Mouse (Mus musculus): Measurements from ENCODE around the gene Aebp1.
"Not testable (repeated sequence)": the region's sequence is repeated elsewhere in the genome, so short reads cannot be mapped to it uniquely, and the experiment has no call there.

The Aebp1 gene

DNA sequence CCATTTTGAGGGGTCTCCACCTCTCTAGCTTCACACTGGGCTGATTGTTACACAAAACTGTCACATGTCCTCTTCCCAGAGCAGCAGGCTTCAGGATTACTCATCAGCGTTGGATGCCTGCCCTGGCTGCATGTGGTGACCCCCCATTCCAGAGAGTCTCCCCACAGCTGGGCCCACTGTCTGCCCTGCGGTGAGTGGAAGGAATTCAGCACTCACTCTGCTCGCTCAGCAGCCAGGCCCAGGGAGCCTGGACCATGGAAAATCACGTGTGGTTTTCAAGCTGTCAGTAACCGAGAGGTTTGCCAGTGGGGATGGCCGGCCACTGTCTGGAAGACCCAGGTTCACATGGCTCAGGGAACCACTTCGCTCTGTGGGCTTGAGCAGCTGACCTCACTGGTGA is 5.8 kb upstream of the Aebp1 start:
- peak in 1 of 2 experiments; percentile 48 for DNase-seq (ENCODE audit: low spot score in 2 of 2)

DNA sequence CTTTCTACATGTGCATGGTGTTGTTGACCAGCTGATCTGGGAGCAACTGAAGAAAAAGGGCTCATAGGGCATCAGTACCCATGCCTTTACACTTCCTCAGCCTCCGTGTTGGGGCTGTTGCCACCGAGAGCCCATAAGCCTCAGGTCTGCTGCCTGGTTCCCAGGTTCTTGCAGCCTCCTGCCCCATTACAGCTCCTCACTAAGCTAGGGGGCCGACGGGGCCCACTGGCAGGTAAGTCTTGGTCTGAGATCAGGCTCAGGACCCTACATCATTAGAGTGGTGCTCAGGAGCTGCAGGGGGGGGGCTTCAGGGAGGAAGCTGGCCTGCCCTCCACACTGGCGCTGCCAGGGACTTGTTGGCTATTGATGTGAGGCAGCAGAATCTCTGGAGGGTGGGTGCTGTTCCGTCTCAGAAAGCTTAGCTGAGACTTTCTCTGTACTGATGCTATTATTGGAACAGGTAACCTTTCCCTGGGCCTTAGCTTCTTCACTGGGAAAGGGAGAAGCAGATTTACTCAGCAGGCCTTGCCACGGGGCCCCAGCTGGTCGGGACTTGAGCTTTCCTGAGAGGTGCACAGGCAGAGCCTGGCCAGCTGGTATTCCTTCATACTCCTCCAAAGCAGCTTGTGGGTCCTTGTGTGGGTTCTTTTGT is 5.1 kb upstream of the Aebp1 start:
- DNase-seq (ENCODE audit: low spot score in 2 of 2): no peak

DNA sequence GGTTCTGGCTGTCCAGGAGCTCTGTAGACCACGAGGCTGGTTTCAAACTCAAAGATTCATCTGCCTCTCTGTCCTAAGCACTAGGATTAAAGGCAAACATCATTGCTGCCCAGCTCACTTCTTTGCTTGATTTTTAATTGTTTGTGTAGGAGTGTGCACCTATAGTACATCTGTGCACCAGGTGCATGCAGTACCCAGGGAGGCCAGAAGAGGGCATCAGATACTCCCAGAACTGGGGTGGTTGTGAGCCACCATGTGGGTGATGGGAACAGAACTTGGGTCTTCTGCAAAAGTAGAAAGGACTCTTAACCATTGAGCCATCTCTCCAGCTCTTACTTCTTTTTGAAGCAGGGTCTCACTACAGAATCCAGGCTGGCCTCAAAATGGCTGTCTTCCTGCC is 3.0 kb upstream of the Aebp1 start:
- no peak for DNase-seq (ENCODE audit: low spot score in 2 of 2)

DNA sequence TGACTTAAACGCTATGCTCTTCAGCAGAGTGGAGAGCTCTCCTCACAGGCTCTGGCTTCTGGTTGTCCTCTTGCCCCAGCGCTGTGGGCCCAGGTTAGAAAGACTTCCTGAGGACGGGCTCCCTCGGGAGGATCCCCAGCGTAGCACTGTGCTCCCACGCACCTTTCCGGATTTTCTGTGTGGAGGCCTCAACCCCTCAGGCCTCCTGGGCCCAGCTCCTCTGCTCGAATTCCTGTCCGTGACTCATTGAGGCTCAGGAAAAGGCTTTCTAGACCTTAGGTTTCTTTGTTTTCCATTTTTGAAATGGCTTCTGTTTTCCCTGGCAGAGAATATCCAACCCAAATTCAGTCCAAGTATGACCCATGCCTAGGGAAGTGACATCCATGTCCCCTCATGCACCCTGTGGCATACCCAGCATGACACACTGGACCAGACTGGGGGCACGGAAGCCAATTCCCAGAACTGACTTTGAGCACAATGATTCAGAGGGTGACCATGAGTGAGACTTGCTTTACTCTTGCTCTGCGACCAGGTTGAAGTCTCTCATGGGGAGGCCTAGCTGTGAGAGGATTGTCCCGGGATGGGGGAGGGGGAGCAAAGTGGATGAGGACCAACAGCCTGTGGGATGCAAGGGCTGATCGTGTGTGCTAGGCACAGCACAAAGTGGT is 1.7 kb upstream of the Aebp1 start:
- no peak for DNase-seq (ENCODE audit: low spot score in 2 of 2)

DNA sequence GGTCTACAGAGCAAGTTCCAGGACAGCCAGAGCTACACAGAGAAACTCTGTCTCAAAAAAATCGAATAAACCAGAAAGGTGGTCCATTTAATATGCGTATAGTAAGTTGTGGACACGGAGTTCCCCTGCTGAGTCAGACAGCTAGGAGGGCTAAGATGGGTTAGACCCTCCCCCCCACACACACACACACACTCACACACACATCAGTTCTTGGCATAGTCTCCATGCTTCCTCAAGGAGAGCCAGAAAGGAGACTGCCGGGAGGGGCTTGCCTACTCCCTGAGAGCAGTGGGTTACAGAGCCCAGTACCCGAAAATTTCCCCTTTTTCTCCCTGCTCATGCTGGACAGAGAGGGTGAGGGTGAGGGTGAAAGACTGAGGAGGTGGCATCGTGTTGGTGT is 1.1 kb upstream of the Aebp1 start:
- no peak for DNase-seq (ENCODE audit: low spot score in 2 of 2)

DNA sequence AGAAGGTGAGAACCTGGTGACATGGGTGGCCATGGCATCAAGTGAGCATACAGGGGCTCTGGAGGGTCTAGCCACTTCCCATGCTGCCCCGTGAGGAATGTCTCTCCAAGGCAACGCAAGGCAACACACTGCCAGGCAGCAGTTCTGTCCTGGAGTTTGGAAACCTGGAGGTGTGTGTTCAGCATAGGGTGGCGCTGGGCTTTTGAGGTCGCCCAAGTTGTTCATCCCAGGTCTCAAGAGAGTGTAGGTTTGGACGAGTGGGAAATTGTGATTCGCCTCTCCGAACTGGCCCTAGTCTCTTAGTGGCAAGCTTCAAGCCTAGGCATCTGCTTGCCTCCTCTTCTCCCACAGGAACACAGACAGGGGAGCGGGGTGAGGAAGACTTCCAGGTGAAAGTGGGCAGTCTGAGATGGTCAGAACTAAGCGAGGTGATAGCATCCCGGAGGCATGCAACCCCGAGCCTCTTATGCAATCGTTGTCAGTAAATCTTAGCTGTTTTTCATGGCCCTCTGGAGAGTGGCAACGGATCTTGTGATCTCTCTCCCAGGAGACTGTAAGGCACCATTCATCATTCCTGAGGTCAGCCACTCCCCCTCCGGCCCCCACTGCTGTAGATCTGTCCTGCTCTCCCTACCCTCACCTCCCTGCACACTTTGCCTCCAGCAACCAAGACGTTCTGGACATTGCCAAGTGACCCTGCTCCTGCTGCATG is 803 bp downstream of the Aebp1 start:
- DNase-seq (ENCODE audit: low spot score in 2 of 2): no peak

DNA sequence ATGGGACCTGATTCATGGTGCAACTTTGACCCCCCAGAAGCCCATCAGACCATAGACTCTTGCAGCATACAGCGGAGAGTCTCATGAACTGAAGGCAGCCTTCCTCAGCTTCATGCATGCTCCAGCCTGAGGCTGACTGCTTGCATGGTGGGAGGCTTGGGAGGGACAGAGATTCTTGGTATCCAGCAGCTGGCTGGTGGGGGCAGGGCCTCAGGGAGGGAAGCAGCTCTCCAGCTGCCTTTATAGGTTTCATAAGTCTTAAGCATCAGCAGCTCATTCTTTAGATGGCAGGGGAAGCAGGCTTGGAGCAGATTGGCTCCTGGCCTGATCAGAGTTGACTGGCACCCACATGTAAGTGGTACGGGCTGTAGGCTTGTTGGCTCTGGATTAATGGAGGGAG is 5.4 kb downstream of the Aebp1 start:
- no peak for DNase-seq (ENCODE audit: low spot score in 2 of 2)

DNA sequence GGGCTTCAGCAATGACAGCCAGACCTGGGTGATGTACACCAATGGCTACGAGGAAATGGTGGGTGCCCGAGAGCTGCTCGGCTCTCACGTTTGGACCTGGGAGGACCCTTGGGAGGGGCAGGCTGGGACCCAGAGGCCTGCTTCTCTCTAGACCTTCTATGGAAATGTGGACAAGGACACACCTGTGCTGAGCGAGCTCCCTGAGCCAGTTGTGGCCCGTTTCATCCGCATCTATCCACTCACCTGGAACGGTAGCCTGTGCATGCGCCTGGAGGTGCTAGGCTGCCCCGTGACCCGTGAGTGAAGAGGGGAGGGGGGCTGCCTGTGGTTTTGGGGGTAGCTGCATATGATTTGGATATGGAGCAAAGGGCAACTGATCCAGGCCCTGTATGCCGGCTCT is 6.6 kb downstream of the Aebp1 start:
- DNase-seq (ENCODE audit: low spot score in 2 of 2): no peak

DNA sequence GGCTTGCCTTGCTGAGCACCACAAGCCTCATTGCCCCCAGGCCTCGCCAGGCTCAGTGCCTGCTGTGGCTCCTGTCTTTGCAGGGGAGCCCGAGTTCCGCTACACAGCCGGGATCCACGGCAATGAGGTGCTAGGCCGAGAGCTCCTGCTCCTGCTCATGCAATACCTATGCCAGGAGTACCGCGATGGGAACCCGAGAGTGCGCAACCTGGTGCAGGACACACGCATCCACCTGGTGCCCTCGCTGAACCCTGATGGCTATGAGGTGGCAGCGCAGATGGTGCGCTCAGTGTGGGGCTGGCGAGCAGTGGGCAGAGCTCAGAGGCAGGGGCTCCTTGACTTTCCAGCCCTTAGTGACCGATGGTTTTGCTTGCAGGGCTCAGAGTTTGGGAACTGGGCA is 7.6 kb downstream of the Aebp1 start:
- no peak for DNase-seq (ENCODE audit: low spot score in 2 of 2)

DNA sequence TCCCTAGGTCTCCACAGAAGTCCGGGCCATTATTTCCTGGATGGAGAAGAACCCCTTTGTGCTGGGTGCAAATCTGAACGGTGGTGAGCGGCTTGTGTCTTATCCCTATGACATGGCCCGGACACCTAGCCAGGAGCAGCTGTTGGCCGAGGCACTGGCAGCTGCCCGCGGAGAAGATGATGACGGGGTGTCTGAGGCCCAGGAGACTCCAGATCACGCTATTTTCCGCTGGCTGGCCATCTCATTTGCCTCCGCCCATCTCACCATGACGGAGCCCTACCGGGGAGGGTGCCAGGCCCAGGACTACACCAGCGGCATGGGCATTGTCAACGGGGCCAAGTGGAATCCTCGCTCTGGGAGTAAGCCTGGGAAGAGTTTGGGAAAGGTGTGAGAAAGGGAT is 8.3 kb downstream of the Aebp1 start:
- DNase-seq (ENCODE audit: low spot score in 2 of 2): no peak

DNA sequence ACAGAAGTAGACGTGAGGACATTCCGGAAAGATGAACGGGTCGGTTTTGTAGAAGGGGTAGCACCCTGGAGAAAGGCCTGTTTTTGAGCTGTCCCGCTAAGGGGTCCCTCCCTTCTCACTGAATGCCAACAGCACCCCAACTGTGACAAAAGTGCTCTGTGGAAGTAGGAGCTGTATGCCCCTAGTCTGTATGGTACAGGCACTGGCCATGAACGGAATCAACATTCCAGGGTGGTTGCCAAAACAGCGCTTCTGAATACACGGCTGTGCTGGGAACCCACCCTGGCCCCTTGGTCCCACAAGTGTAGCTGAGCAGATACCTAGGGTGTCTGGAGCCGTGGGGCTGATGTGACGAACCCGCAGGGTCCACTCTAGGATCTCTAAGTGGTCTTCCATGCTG is 11.0 kb downstream of the Aebp1 start:
- no peak for DNase-seq (ENCODE audit: low spot score in 2 of 2)

DNA sequence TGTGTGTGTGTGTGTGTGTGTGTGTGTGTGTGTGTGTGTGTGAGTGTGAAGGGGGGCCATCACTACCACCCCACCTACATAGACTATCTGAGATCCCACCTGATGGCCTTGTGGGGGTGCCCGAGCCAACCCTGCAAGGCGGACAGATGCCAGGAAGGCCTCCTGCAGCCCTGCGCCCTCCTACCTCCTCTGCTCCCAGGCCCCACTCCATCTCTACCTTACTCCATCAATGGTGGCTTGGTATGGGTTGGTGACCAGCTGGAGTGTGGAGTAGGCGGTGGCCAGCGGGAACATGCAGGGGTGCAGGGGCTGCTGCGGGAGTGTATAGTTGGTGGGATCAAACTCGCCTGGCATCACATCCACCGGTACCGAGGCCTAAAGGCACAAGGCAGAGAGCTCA is 11.4 kb downstream of the Aebp1 start:
- no peak for DNase-seq (ENCODE audit: low spot score in 2 of 2)

DNA sequence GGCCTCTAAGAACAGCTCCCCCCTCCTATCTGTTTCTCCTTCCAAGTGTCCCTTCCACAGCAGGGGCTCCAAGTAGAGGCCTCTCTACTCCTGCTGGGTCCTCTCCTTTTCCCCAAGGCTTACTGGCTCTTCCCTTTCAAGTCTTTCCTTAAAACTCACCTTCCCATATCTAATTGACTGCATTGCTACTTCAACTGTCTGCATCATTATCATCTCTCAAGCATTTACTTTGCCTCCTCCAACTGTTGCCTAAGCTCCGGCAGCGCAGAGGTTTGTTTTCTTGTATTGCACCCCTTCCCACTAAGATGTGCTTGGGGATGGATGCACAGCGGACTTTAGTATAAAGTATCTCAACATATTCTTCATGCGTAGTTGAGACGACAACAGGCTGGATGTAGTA is 15.7 kb downstream of the Aebp1 start:
- DNase-seq (ENCODE audit: low spot score in 2 of 2): no peak

DNA sequence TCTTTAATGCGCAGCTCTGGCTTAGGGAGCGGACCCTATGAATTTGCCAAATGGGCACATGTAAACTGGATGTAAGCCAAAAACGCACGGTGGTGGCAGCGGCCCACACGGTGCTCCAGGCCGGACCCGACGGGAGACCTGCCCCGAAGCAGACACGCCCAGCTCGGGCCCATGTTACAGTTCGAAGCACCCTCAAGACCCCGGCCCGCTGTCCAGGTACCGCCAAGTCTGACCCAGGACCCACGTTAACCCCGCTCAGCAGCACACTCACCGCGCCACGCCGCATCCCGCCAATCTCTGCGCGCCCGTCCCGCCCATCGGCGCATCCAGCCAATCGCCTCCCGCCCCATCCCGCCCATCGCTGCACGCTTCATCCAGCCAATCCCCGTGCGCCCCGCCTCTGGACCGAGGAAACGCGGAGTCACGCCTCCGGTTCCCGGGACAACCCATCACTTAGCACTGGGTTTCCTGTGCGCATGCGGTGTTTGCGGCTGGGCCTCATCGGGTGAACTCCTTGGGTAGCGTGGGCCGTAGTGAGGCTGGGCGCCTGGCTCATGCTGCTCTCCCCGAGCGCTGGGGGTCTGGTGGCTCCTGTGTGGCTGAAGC is 16.3 kb downstream of the Aebp1 start, which contains the start of gene Pold2:
Gene Pold2 (minus strand): TSS at position 372 of the 606 bp plus-strand sequence.
- DNase-seq (ENCODE audit: low spot score in 2 of 2): peak; percentile 95 to 96

DNA sequence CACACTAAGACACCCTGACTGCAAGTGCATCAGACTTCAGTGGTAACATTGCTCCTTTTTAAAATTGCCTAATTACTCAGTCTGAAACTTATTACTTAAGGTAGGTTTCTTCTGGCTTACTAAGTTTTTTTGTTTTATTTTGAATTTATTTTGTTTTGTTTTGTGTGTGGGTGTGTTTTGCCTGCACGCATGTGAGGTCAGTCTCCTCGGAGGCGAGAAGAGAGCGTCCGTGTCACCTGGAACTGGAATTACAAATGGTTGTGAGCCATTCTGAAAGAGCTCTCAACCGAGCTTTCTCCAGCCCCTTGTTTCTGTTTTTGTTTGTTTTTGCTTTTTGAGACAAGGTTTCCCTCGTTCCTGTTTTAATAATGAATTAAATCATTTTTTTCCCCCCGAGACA is 16.9 kb downstream of the Aebp1 start:
- DNase-seq (ENCODE audit: low spot score in 2 of 2): no peak

DNA sequence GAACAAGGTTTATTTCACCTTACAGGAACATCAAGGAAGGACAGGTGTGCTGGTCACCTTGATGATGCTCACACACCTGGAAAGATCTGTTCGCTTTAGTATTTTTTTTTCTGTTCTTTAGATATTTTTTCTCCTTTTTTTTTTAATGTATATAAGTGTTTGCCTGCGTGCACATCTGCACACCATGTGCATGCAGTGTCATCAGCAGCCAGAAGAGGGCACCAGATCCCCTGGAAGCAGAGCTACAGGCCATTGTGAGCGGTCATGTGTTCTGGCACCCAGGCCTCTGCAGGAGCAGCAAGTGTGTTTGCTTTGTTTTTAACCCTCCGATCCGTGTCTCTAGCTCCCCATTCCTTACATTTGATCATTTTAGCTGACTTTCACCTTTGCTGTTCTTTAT is 18.2 kb downstream of the Aebp1 start:
- peak; percentile 61 to 81 for DNase-seq (ENCODE audit: low spot score in 2 of 2)

DNA sequence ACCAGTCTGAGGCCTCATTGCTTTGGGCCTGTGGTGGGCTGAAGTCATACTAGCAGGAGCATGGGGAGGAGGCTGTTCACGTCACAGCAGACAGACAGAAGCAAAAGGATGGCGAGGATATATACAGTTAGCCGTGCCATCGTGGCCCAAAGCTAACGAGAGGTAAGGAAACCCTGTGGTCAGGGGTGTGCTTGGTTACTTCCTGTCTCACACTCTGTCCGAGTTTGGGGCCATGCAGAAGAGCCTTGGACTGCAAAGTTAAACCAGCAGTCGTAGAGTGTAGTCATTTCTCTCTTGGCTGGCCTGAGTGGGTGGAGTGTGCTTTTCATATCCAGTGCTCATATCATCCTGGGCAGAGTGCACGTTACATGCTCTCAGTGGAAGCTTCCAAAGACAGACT is 20.8 kb downstream of the Aebp1 start:
- DNase-seq (ENCODE audit: low spot score in 2 of 2): no peak

DNA sequence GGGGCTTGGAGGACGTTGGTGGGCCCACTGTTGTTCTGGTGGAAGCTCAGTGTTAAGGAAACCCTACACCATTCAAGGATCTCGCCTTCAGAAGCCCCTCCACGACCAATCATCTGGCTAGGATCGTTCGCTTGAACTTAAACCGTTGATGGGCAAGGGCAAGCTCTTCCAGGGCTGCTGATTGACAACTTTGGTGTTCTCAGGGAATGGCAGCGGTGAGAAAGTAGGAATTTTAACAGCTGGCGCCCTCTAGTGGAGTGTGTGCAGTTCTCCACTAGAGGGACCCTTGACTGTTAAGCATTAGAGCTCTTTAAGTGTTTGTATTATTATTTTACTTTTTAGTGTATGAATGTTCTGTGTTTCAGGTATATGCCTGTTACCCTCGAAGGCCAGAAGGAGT is 24.4 kb downstream of the Aebp1 start:
- DNase-seq (ENCODE audit: low spot score in 2 of 2): peak in 1 of 2 experiments; percentile 62

DNA sequence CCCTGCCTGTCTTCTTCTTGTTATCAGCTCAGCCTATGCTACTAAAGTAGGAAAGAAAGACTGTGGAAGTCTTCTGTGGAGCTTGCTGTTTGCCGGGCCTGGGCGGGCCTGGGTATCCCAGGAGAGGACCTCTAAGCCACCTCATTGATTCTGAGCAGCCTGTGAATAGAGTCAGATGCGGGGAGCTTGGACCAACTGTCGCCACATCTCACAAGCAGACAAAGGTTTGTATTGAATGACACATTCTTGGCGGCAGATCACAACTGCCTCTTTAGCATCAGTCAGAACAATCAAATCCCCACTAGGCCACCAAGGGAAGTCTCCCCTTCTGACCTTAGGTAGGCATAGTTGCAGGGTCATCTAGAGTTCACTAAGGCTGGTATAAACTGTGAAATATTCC is 25.5 kb downstream of the Aebp1 start:
- DNase-seq (ENCODE audit: low spot score in 2 of 2): no peak

DNA sequence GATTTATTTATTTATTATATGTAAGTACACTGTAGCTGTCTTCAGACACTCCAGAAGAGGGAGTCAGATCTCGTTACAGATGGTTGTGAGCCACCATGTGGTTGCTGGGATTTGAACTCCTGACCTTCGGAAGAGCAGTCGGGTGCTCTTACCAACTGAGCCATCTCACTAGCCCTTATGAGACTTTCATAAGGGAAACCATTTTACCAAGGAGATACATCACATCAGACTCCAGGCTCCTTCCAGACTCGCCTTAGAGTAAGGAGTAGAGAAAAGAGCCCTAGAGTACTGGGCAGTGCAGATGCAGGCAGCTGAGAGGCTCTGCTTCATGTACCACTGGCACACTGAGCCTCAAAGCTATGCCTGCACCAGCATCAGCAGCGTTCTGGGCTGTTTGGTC is 26.8 kb downstream of the Aebp1 start:
- not testable (repeated sequence) for DNase-seq (ENCODE audit: low spot score in 2 of 2)

DNA sequence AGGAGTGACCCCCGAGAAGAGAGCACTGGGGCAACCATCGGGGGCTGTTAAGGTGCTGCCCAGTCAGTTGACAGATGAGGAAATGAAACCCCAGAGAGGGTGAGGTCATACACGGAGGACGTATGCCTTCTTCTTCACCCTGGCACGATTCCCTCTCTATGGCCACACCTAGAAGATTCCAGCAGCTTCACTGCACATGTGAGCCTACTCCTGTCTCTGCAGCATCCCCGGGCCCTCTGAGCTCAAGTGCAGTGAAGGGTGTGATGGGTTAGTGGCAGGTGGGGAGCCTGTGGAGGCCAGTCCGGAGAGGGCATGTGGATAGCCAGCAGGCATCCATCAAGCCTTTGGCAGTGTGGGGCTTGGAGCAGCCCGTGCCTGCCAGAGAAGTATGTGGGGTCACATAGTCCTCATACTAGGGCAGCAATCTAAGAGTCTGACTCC is 30.4 kb downstream of the Aebp1 start:
- peak in 1 of 2 experiments; percentile 17 for DNase-seq (ENCODE audit: low spot score in 2 of 2)

DNA sequence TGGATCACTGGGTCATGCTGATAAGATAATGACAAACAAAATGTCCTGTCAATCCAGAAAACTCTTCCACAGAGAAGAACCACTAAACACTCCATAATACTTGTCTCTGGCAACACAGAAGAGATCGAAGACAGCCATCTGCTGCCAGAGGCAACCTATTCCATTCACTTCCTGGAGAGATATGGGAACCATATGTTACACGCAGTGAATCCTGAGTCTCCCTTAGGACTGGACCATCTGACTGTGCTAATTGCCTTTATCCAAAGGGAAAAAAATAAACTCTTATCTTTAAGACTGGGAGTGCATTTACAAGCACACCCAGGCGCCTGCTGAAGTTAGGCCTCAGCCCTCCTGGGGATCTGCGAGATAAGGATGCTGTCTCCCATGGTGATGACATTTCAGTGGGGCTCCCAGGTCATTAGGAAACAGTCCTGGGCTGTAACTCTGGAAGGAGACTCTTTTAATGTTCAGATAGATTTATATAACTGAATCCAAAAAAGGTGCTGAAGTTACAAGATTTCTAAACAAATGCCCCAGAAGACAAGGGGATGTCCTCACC is 31.1 kb downstream of the Aebp1 start:
- no peak for DNase-seq (ENCODE audit: low spot score in 2 of 2)

All from cerebellum, postnatal 4 days (tissue).